Mouse (Mus musculus): Measurements from ENCODE around the gene Cpa5.

The Cpa5 gene

GRCm38 (mm10) chr6:30610710-30611109 is at the start of gene Cpa5:
Gene Cpa5, plus strand, starts transcription at chr6:30611010.
- DNase-seq (ENCODE audit: low spot score in 2 of 2) = no peak

DNA sequence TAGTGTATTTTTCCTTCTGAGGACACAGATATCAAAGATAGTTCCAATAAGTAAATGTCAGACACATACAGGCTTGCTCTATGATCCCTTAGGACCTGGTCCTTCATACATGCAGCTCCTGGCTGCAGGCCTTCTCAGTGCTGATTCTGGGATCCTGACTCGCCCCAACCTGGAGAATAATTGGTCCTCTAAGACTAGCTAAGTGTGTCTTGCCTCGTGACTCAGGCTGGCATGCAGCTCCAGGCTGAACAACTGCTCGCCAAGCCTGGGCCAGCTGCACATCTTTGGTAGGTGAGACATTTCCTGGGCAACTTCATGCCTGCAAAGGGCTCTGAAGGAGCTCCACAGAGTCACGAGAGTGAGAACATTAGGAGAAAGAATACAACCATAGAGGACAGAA is 48.7 kb upstream of the Cpa5 start:
- no peak for DNase-seq (ENCODE audit: low spot score in 2 of 2)

DNA sequence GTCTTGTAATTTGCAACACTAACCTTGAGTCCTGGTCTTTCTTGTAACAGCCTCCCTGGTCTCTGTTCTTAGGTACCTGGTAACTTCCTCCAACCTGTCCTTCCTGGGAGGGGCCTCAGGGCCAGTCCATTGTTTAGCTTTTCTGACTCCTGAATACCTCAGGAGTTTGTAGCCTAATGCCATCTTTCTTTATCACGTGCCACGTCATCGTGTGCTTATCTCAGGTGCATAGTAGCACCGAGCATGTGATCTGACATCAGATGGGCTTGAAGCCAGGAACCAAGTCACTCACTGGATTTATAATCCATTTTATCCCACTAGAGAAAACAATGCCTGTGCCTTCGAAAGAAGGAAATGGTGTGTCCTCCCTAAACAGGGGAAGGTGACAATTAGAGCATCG is 47.2 kb upstream of the Cpa5 start:
- DNase-seq (ENCODE audit: low spot score in 2 of 2) = no peak

GRCm38 (mm10) chr6:30564051-30564450 is 46.8 kb upstream of the Cpa5 start:
- no peak for DNase-seq (ENCODE audit: low spot score in 2 of 2)

DNA sequence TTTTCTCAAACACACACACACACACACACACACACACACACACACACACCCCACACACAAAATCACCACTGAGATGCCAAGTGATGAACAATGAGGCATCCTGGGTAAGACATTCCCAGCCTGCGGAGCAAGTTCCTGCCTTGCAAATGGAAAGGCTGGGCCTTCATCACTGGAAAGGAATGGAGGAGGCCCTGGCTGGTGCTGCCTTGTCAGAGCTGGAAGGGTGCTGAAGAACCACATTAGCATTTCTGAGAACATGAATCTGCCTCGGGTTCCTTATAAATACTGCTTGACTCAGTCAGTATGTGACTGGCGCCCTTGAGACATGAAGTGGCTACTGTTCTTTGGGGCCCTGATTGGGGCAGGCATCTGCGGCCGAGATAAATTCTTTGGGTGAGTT is 42.7 kb upstream of the Cpa5 start, which contains the start of gene Cpa4:
TSS of gene Cpa4 (plus strand) at position 301 of the 400 bp plus-strand sequence.
- DNase-seq (ENCODE audit: low spot score in 2 of 2) = no peak

DNA sequence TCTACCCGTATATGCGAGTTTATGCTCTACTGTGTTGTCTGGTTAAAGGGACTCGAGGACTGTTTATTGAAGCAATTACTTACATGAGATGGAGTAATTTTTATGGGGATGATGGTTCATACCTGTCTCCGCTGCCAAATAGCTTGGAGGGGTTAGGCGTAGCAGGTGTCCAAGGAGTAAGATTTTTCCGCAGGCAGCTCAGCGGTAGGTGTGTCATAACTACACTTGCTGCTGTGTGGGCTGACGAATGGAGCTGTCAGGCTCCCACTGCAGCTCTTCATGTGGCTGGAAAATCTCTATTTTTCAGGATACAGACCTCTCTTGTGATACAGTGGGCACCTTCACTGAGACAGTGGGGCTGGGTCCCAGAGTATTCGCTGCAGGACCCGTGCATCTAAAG is 41.5 kb upstream of the Cpa5 start:
- no peak for DNase-seq (ENCODE audit: low spot score in 2 of 2)

DNA sequence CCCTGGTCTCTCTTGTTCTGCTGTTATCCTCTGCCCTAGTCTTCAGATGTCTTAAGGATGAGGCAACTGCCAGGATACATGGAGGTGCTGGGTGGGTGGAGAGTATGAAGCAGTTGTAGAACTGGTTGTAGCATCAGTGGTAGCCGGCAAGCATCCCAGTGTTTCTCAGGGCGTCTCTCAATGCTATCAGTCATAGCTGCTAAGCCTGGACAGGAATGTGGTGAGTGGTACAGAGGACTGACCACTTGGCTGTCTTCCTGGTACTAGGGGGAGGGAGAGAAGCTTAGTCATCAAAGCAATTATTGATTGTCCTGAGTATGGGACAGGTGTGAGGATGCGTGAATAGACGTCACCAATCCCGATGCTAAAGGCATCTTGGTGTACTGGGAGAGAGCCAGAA is 40.8 kb upstream of the Cpa5 start:
- DNase-seq (ENCODE audit: low spot score in 2 of 2) = no peak

DNA sequence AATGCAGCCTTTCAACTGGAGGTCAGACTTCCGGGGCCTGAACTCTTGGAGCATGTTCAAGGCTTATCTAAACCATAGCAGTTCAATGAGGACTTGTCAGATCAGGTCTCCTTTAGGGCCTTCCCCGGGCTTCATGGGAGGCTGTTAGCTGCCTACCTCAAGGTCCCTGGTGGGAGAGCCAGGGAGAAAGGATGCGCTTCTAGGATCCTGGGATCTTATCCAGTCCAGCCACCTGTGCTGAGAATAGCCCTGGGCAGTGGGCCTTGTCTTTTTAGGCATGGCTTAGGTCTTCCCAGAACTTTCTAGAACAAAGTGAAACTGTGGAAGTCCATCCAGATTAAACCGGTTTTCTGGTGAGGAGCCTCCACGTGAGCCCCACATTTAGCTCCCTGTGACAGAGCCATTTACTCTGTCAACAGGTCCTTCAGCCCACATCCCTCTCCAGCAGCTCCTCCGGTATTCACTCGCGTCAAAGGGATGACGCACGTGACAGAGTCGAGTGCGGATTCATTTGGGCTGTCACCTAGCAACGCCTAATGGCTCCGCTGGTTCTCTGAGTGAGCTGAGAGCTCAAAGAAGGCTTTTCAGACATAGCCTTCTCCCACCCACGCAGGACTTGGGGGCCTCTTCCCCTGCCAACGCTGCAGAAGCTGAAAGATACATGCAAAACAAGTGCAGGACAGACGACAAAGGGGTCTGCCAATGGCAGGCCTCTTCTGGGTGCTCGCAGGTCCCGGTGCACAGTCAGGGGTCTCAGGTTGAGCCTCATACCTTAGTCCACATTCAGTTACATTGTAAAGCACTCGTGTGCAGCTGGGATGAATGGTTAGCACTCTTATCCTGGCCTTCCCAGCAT is 38.1 kb upstream of the Cpa5 start:
- no peak for DNase-seq (ENCODE audit: low spot score in 2 of 2)

- DNase-seq (ENCODE audit: low spot score in 2 of 2) = no peak
These were observed 37.4 kb upstream of the Cpa5 start for GRCm38 (mm10) chr6:30573380-30573779.

DNA sequence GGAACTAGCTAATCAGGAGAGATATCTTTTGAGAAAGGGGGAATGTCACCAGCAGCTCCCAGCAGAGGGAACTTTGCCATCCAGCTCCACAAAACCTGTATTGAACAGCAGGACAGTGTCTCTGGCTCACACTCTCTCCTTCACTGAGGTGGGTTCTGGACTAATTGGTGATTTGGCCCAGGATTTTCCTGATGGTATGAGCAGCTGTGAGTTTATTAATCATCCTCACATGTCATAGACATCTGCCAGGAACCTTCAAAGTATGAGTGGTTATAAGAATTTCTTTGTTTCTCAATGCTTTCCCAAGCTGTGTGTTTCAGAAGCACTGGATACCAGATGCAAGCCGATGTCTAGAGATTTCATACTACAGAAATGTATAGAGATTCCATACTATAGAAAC is 35.9 kb upstream of the Cpa5 start:
- DNase-seq (ENCODE audit: low spot score in 2 of 2) = no peak

DNA sequence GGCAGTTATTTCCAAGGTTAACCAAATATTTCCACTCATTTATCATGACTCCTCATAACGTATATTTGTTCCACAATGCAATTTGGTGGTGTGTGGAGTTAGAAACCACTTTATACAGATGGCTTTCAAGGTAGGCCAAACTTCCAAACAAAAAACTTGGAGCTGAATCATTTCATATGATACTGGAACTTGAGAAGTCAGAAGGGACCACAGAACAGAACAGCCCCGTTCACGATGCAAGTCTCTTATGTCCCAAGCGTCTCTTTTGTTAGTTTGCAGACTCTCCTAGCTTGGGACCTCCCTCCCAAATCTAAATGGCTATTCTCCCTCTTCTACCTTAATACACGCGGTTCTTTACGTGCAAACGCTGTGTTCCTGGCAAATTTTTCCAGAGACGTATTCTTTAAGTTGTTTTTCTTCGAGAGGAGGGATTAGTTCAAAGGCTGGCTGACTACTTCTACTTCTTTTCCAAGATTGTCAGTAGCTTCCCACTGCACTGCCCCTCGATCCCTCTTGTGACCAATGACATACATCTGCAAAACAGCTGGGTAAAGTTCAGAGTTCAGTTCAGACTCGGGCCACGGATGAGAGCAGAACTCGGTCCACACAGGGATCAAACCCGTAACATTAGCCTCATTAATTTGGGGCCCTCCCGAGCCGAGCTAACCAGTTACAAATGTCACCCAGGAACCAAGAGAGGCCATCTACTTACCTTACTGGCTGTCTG is 34.2 kb upstream of the Cpa5 start:
- DNase-seq (ENCODE audit: low spot score in 2 of 2) = no peak

DNA sequence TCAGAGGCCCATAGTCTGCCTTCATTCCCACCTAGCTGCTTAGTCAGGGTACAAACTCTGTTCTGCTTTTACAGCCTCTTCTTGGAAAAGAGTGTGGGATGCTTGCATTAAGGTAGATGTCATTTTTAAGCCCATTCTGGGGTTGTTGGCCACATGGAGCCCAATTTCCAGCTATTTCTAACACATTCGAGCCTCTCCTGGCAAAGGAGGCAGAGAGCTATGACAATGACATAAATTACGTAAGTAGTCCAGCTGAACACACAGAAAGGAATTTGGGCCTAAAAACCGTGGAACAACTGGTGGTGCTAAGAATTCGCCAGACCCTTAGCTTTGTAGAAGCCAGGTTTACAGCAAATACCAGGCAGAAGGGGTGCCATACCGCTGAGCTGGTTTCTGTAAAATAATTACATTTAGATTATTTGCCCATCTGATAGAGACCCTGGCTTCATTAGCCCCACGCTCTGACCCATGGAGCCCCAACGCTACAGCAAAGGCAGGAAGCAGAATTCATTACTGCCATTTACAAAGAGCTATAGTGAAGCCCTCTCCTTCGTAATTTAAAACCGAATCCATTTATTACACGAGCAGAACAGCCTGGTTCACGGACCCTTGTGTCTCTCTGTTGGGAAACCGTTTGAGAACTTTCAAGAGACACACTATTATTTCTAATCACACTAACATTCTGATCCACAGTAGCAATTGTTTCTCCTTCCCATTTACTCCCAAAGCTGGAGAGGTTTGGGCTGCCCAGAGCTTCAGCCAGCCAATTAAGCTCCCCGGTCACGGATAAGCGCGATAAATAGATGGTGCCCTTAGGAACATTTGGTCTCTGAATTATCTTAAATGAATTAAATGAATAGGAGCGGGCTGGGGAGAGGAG is 30.6 kb upstream of the Cpa5 start:
- DNase-seq (ENCODE audit: low spot score in 2 of 2) = no peak

- no peak for DNase-seq (ENCODE audit: low spot score in 2 of 2)
These were observed 30.0 kb upstream of the Cpa5 start for GRCm38 (mm10) chr6:30580841-30581176.

DNA sequence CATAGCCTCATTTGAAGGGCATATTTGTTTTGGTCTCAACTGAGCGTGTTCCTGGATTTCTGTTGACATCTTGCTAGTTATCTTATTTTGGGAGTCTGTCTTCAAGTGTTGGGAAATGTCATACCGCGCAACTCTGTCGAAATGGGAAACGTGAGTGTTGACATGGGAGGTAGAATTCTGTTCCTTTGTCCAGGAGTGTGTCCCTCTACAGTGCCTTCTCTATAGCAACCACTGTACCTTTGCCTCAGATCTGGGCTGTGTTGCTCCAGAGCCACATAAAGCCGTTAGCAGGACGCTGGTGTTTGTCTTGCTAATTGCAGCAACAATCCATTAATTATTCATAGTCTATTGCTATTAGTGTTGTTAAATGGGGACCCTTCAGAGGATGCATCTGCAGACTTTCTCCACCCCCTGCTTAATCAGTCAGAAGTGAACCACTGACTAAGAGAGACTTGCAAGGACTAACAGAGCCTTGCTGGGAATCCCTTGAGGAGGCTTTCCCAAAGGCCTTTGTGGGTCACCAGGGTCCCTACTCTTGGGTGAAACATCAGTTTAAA is 23.8 kb upstream of the Cpa5 start:
- DNase-seq (ENCODE audit: low spot score in 2 of 2) = no peak

DNA sequence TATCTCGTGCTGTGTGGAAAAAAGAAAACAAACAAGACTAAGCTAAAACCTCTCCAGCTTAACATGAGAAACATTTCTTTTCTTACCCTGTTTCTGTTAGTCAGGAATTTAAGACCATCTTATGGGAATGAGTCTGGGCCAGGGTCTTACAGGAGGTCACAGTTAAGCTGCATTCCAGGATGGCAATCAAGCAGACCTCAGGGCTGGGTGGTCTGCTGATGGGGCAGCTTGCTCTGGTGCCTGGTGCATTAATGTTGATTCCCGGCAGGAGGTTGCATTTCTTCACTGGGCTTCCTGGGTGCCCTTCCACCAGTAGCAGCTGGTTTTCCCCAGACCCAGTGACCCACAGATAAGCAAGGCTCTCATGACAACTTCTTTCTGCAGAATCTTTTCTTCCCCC is 21.0 kb upstream of the Cpa5 start:
- DNase-seq (ENCODE audit: low spot score in 2 of 2) = no peak

- no peak for DNase-seq (ENCODE audit: low spot score in 2 of 2)
These were observed 18.9 kb upstream of the Cpa5 start for GRCm38 (mm10) chr6:30591851-30592404.

- no peak for DNase-seq (ENCODE audit: low spot score in 2 of 2)
These were observed 18.3 kb upstream of the Cpa5 start for GRCm38 (mm10) chr6:30592417-30592974.

- no peak for DNase-seq (ENCODE audit: low spot score in 2 of 2)
These were observed 16.4 kb upstream of the Cpa5 start for GRCm38 (mm10) chr6:30594364-30594763.

DNA sequence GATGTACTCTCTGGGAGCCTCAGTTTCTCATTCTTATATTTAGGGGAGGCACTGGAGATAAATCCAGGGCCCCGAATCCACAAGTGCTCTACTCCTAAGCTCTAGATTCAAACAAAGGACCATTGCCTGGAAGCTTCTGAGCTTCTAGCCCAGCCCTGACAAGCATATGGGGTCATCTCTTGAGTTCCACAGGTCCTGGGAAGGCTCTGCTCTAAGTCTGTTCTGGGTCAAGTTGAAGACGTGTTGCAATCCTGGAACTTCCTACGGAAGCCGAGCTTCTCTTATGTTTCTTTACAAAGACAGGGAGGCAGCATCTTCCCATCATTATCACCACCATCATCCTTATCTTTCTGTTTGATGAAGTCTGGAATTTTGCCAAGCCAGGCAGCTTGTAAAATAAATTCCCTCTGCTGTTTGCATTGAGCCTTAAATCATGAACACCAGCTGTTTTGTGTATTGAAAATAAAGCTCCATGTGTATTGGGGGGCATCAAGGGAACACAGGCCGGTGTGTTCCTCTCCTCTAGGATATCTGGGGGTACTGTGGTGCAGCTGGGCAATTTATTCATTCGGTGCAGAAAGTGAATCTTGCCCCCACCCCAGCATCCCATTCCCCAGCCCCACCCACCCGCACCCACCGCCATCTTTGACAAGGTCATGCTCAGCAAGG is 14.4 kb upstream of the Cpa5 start:
- no peak for DNase-seq (ENCODE audit: low spot score in 2 of 2)

DNA sequence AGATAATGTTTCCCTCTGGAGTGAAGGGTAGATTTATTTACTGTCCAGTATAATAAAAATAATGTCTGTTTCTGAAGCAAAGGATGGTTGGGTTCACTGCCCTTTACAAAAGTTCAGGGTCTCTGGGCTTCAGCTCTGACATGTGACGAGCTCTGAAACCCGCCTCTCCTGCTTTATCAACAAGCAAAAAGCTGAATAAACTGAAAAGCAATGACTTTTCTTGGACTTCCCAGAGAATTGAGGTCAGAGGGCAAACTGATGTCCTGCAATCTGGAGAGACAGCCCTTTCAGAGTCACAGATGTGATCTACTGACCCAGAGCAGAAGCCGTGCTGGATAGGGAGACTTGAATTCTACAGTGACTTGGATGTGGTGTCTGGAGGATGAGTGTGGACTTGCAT is 10.8 kb upstream of the Cpa5 start:
- DNase-seq (ENCODE audit: low spot score in 2 of 2) = no peak

DNA sequence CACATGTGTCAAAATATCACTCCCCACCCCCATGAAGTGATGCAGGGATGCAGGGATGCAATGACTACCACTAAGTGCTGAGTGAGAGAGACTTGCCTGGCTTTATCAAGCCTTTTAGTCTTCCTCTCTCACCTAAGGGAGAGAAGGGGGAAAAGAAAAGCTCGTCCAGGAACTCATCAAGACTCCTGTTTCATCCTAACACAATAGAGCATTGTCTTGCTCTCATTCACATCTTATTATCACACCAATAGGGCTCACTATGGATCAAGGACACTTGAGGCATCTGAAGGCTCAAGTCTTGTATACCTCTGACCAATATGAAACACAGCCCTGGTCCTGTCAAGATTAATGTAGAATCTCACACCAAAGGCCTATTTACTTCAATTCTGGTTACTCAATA is 9.8 kb upstream of the Cpa5 start:
- no peak for DNase-seq (ENCODE audit: low spot score in 2 of 2)

Data from spleen, postnatal 36 days (tissue).